Mouse (Mus musculus) MEL (cell line): Measurements from ENCODE around the gene Gm49711. TPM values are rescaled to one million over a fixed set of nuclear protein-coding genes. Genes with fewer than 3 reads are reported as not detected.

Source experiments
- DNase-seq: peaks from one replicate; pipeline ENCODE4 v3.0.0; 2011; ENCODE audit warnings: low read depth, low spot score
- H3K27ac ChIP-seq: 2 replicates; pipeline ENCODE4 v1.5.1; 2012; ENCODE audit warnings: low read depth, mild to moderate bottlenecking, control low read depth, low read length, moderate library complexity; ENCODE audit not compliant: control insufficient read depth
- H3K27me3 ChIP-seq, 2 experiments: fragments of 150-350 bp in 1 of 2; sonication (generic) in 1 of 2; 2 replicates each; pipeline ENCODE4 v1.6.1; 2012; ENCODE audit warnings: low read length in 2 of 2, mild to moderate bottlenecking in 2 of 2, improper control_type of control experiment in 1 of 2, moderate library complexity in 1 of 2; ENCODE audit not compliant: insufficient read depth in 2 of 2, control insufficient read depth in 1 of 2
- H3K36me3 ChIP-seq, 2 experiments: 2 replicates each; pipeline ENCODE4 v1.6.1; 2012 to 2014; ENCODE audit warnings: low read length in 2 of 2, improper control_type of control experiment in 1 of 2, inconsistent platforms in 1 of 2, mild to moderate bottlenecking in 1 of 2; ENCODE audit not compliant: insufficient read depth in 2 of 2, control insufficient read depth in 1 of 2
- H3K4me1 ChIP-seq, 2 experiments: fragments of 150-350 bp in 1 of 2; sonication (generic) in 1 of 2; 2 replicates each; pipeline ENCODE4 v1.6.1; 2012; ENCODE audit warnings: low read length in 2 of 2, improper control_type of control experiment in 1 of 2, mild to moderate bottlenecking in 1 of 2; ENCODE audit not compliant: insufficient read depth in 2 of 2, control insufficient read depth in 1 of 2
- H3K4me3 ChIP-seq, 2 experiments: fragments of 150-350 bp in 1 of 2; sonication (generic) in 1 of 2; 2 replicates each; pipeline ENCODE4 v1.5.1; 2012; ENCODE audit warnings: low read depth in 2 of 2, low read length in 2 of 2, mild to moderate bottlenecking in 2 of 2, moderate library complexity in 2 of 2, control low read depth in 1 of 2, improper control_type of control experiment in 1 of 2; ENCODE audit not compliant: control insufficient read depth in 1 of 2, insufficient read depth in 1 of 2
- H3K79me2 ChIP-seq: 2 replicates; pipeline ENCODE4 v1.6.1; 2012; ENCODE audit warnings: mild to moderate bottlenecking, low read length, moderate library complexity; ENCODE audit not compliant: control insufficient read depth, poor library complexity, insufficient read depth
- H3K9ac ChIP-seq: 2 replicates; pipeline ENCODE4 v1.6.1; 2012; ENCODE audit warnings: low read depth, mild to moderate bottlenecking, control low read depth, low read length, moderate library complexity; ENCODE audit not compliant: control insufficient read depth, poor library complexity, severe bottlenecking
- H3K9me3 ChIP-seq: fragments of 150-350 bp; sonication (generic); replicated peaks from 2 replicates; pipeline ENCODE4 v1.6.1; 2012; ENCODE audit warnings: mild to moderate bottlenecking, low read length, improper control_type of control experiment, moderate library complexity; ENCODE audit not compliant: insufficient read depth
- BHLHE40 ChIP-seq: IDR thresholded peaks from 2 replicates; pipeline ENCODE4 v1.6.1; 2012; ENCODE audit warnings: low read depth, mild to moderate bottlenecking, inconsistent platforms, low read length, improper control_type of control experiment, borderline replicate concordance
- CHD1 ChIP-seq: IDR thresholded peaks from 2 replicates; pipeline ENCODE4 v1.6.1; 2012; ENCODE audit warnings: low read depth, mild to moderate bottlenecking, inconsistent platforms, low read length, improper control_type of control experiment
- CHD2 ChIP-seq: IDR thresholded peaks from 2 replicates; pipeline ENCODE4 v1.6.1; 2011; ENCODE audit warnings: low read length, improper control_type of control experiment
- ELF1 ChIP-seq: IDR thresholded peaks from 2 replicates; pipeline ENCODE4 v1.6.1; 2014; ENCODE audit warnings: low read depth, mild to moderate bottlenecking, inconsistent platforms, low read length, improper control_type of control experiment, moderate library complexity
- EP300 ChIP-seq, 2 experiments: IDR thresholded peaks; 2 replicates each; pipeline ENCODE4 v1.6.1; 2011; ENCODE audit warnings: improper control_type of control experiment in 2 of 2, low read length in 2 of 2, low read depth in 1 of 2, mild to moderate bottlenecking in 1 of 2
- ETS1 ChIP-seq: IDR thresholded peaks from 2 replicates; pipeline ENCODE4 v1.6.1; 2012; ENCODE audit warnings: low read depth, mild to moderate bottlenecking, inconsistent platforms, low read length, improper control_type of control experiment, moderate library complexity
- GABPA ChIP-seq: IDR thresholded peaks from 2 replicates; pipeline ENCODE4 v1.6.1; 2012; ENCODE audit warnings: low read depth, mild to moderate bottlenecking, inconsistent platforms, low read length, improper control_type of control experiment, moderate library complexity
- GATA1 ChIP-seq: IDR thresholded peaks from 2 replicates; pipeline ENCODE4 v1.6.1; 2011; ENCODE audit warnings: low read depth, low read length, improper control_type of control experiment
- HCFC1 ChIP-seq: IDR thresholded peaks from 2 replicates; pipeline ENCODE4 v1.6.1; 2012; ENCODE audit warnings: low read depth, mild to moderate bottlenecking, inconsistent platforms, low read length, improper control_type of control experiment, moderate library complexity
- JUND ChIP-seq: IDR thresholded peaks from 2 replicates; pipeline ENCODE4 v1.6.1; 2011; ENCODE audit warnings: low read depth, mild to moderate bottlenecking, improper control_type of control experiment, low read length
- KAT2A ChIP-seq: conservative IDR thresholded peaks from 2 replicates; pipeline ENCODE4 v1.6.1; 2012; ENCODE audit warnings: low read depth, low read length, improper control_type of control experiment, inconsistent platforms
- MAFK ChIP-seq: IDR thresholded peaks from 2 replicates; pipeline ENCODE4 v1.6.1; 2011; ENCODE audit warnings: low read depth, mild to moderate bottlenecking, low read length, improper control_type of control experiment, borderline replicate concordance
- MAX ChIP-seq: IDR thresholded peaks from 2 replicates; pipeline ENCODE4 v1.6.1; 2011; ENCODE audit warnings: low read length, improper control_type of control experiment
- MAZ ChIP-seq: IDR thresholded peaks from 2 replicates; pipeline ENCODE4 v1.6.1; 2012; ENCODE audit warnings: low read depth, mild to moderate bottlenecking, inconsistent platforms, low read length, improper control_type of control experiment
- MEF2A ChIP-seq: IDR thresholded peaks from 2 replicates; pipeline ENCODE4 v1.6.1; 2014; ENCODE audit warnings: low read depth, mild to moderate bottlenecking, inconsistent platforms, low read length, improper control_type of control experiment; ENCODE audit not compliant: poor library complexity, insufficient replicate concordance, severe bottlenecking; ENCODE audit errors: extremely low read depth
- MXI1 ChIP-seq: IDR thresholded peaks from 2 replicates; pipeline ENCODE4 v1.6.1; 2011; ENCODE audit warnings: mild to moderate bottlenecking, low read depth, low read length, improper control_type of control experiment
- MYB ChIP-seq: IDR thresholded peaks from 2 replicates; pipeline ENCODE4 v1.6.1; 2011; ENCODE audit warnings: mild to moderate bottlenecking, low read depth, low read length, improper control_type of control experiment
- NELFE ChIP-seq: IDR thresholded peaks from 2 replicates; pipeline ENCODE4 v1.6.1; 2011; ENCODE audit warnings: low read depth, low read length, improper control_type of control experiment
- NRF1 ChIP-seq: IDR thresholded peaks from 2 replicates; pipeline ENCODE4 v1.6.1; 2014; ENCODE audit warnings: low read depth, mild to moderate bottlenecking, inconsistent platforms, low read length, improper control_type of control experiment, moderate library complexity; ENCODE audit not compliant: poor library complexity, insufficient read depth, severe bottlenecking
- POLR2AphosphoS2 ChIP-seq: IDR thresholded peaks from 2 replicates; pipeline ENCODE4 v1.6.1; 2011; ENCODE audit warnings: low read length, improper control_type of control experiment
- POLR2AphosphoS5 ChIP-seq: IDR thresholded peaks from 2 replicates; pipeline ENCODE4 v1.6.1; 2012; ENCODE audit warnings: low read depth, borderline replicate concordance, mild to moderate bottlenecking, inconsistent platforms, low read length, moderate library complexity, mixed read lengths
- SMC3 ChIP-seq: IDR thresholded peaks from 2 replicates; pipeline ENCODE4 v1.6.1; 2011; ENCODE audit warnings: low read depth, low read length, improper control_type of control experiment
- TAL1 ChIP-seq: IDR thresholded peaks from 2 replicates; pipeline ENCODE4 v1.6.1; 2012; ENCODE audit warnings: mild to moderate bottlenecking, inconsistent platforms, low read length, moderate library complexity, mixed read lengths
- TBP ChIP-seq: IDR thresholded peaks from 2 replicates; pipeline ENCODE4 v1.8.0; 2011; ENCODE audit warnings: low read depth, low read length, improper control_type of control experiment
- TCF12 ChIP-seq: IDR thresholded peaks from 2 replicates; pipeline ENCODE4 v1.6.1; 2014; ENCODE audit warnings: low read depth, mild to moderate bottlenecking, inconsistent platforms, low read length, improper control_type of control experiment, moderate library complexity
- USF1 ChIP-seq: IDR thresholded peaks from 2 replicates; pipeline ENCODE4 v1.6.1; 2014; ENCODE audit warnings: low read depth, mild to moderate bottlenecking, inconsistent platforms, low read length, improper control_type of control experiment, moderate library complexity
- USF2 ChIP-seq, 2 experiments: IDR thresholded peaks; 2 replicates each; pipeline ENCODE4 v1.6.1; 2011 to 2012; ENCODE audit warnings: improper control_type of control experiment in 2 of 2, low read length in 2 of 2, borderline replicate concordance in 1 of 2, inconsistent platforms in 1 of 2, low read depth in 1 of 2, mild to moderate bottlenecking in 1 of 2; ENCODE audit not compliant: insufficient read depth in 1 of 2
- ZKSCAN1 ChIP-seq: IDR thresholded peaks from 2 replicates; pipeline ENCODE4 v1.6.1; 2012; ENCODE audit warnings: low read depth, mild to moderate bottlenecking, inconsistent platforms, low read length, improper control_type of control experiment, moderate library complexity
- ZMIZ1 ChIP-seq: IDR thresholded peaks from 2 replicates; pipeline ENCODE4 v1.6.1; 2012; ENCODE audit warnings: low read depth, mild to moderate bottlenecking, inconsistent platforms, low read length, improper control_type of control experiment, moderate library complexity
- polyA plus RNA-seq, 2 experiments: library from polyadenylated mRNA; stranded (reverse) in 1 of 2; unstranded in 1 of 2; fragments of >175 nt in 1 of 2; fragments of >200 nt in 1 of 2; gene quantifications; 2 replicates each; pipeline versions ENCODE4 v1.2.1 to v1.2.4; 2012; ENCODE audit warnings: low replicate concordance in 2 of 2, low read depth in 1 of 2; ENCODE audit not compliant: insufficient read length in 2 of 2, insufficient read depth in 1 of 2, missing spikeins in 1 of 2
- total RNA-seq: library from RNA; depleted of rRNA; stranded (reverse); fragments of 300-350 nt; gene quantifications from 2 replicates; pipeline ENCODE4 v1.2.3, GENCODE M21; 2012

The Gm49711 gene
- total and polyA plus RNA-seq, 3 experiments: not detected

GRCm38 (mm10) chr16:92064801-92065200, 6.7 kb downstream of the Gm49711 start:
- Histone ChIP-seq H3K9ac (no peak overlapping the region), H3K9me3 (no peaks in the 10 kb centered on the region), H3K4me1 (no peaks in the 10 kb centered on the region), H3K79me2 (peaks cover 10% of the 10 kb centered on the region), H3K27ac (no peak overlapping the region), H3K4me3 (no peak overlapping the region), H3K36me3 (peaks cover 2 to 15% of the 10 kb centered on the region in 2 experiments; a peak in 3 of 4 replicates), H3K27me3 (no peaks in the 10 kb centered on the region)
- DNase-seq: no peak
- TF ChIP-seq TAL1 (peak; percentile 13; the same call in 1 of the 2 replicates), MEF2A (no peak)

GRCm38 (mm10) chr16:92070338-92070737, 12.2 kb downstream of the Gm49711 start:
- Histone ChIP-seq H3K36me3 (peaks cover 0 to 7% of the 10 kb centered on the region in 2 experiments; a peak in 2 of 4 replicates), H3K9ac (no peak overlapping the region)

GRCm38 (mm10) chr16:92076797-92077196, 18.7 kb downstream of the Gm49711 start:
- no peaks in the 10 kb centered on the region; a peak in 1 of 4 replicates for H3K4me1 ChIP-seq
- H3K9ac ChIP-seq: no peak overlapping the region
- DNase-seq: no peak
- no peak overlapping the region for H3K4me3 ChIP-seq
- H3K27me3 ChIP-seq: no peaks in the 10 kb centered on the region
- peaks cover 0 to 5% of the 10 kb centered on the region in 2 experiments; a peak in 2 of 4 replicates for H3K36me3 ChIP-seq
- no peaks in the 10 kb centered on the region for H3K9me3 ChIP-seq
- H3K27ac ChIP-seq: no peak overlapping the region
- peaks cover 8% of the 10 kb centered on the region for H3K79me2 ChIP-seq
- TF ChIP-seq USF2 (IDR thresholded peaks at IDR 0.05; ENCODE audit: borderline replicate concordance in 1 of 2, insufficient read depth in 1 of 2, low read depth in 1 of 2, low read length in 2 of 2) (no peak), GATA1 (no peak), ZKSCAN1 (no peak), JUND (no peak), TCF12 (no peak), GABPA (no peak), MEF2A (no peak), MAFK (no peak), POLR2AphosphoS2 (no peak), ZMIZ1 (no peak), HCFC1 (no peak), POLR2AphosphoS5 (no peak), USF1 (no peak), BHLHE40 (no peak), CHD2 (no peak), ELF1 (no peak), NELFE (no peak)

More at GRCm38 (mm10) chr16:92070338-92070737, 12.2 kb downstream of the Gm49711 start:
- no peak for DNase-seq
- H3K79me2 ChIP-seq: peaks cover 4% of the 10 kb centered on the region; the same call in 1 of the 2 replicates
- H3K27me3 ChIP-seq: no peaks in the 10 kb centered on the region
- no peak overlapping the region for H3K4me3 ChIP-seq
- no peaks in the 10 kb centered on the region for H3K4me1 ChIP-seq
- no peak for TF ChIP-seq ELF1
- TF ChIP-seq MXI1: no peak
- TF ChIP-seq EP300 (IDR thresholded peaks at IDR 0.05; ENCODE audit: low read depth in 1 of 2, low read length in 2 of 2): no peak
- no peak for TF ChIP-seq POLR2AphosphoS5
- TF ChIP-seq JUND: no peak
- TF ChIP-seq USF1: no peak
- TF ChIP-seq USF2 (IDR thresholded peaks at IDR 0.05; ENCODE audit: borderline replicate concordance in 1 of 2, insufficient read depth in 1 of 2, low read depth in 1 of 2, low read length in 2 of 2): no peak
- no peak for TF ChIP-seq ETS1
- no peak for TF ChIP-seq TBP
- no peak for TF ChIP-seq POLR2AphosphoS2
- no peak for TF ChIP-seq KAT2A
- no peak for TF ChIP-seq SMC3
- TF ChIP-seq CHD1: no peak
- TF ChIP-seq TCF12: no peak
- no peak for TF ChIP-seq MAX
- no peak for TF ChIP-seq MAZ
- TF ChIP-seq MYB: no peak
- TF ChIP-seq NRF1: no peak
- no peak for TF ChIP-seq BHLHE40
- no peaks in the 10 kb centered on the region for H3K9me3 ChIP-seq
- H3K27ac ChIP-seq: no peak overlapping the region
